24 mouse cellular contexts compared by ENCODE assay signal in genomic region chr4:138192561-138192960, GRCm38 (mm10). TPM values are rescaled to one million over a fixed set of nuclear protein-coding genes. Genes with fewer than 3 reads are reported as not detected.
"Had no signal": no experiment of that assay in that cellular context is flagged by ENCODE, and none has a peak within 500 bp of the region (broad histone marks: within the 10 kb centered on the region; RNA-seq: fewer than 3 reads in every experiment).

No protein-coding gene starts in this region.

- H3K27ac ChIP-seq: heart, embryonic 10.5 days; hindbrain, embryonic 10.5 days; hindbrain, embryonic 12.5 days; hindbrain, embryonic 14.5 days; intestine, embryonic 15.5 days; limb, embryonic 10.5 days; limb, embryonic 12.5 days; liver, embryonic 13.5 days; liver, embryonic 15.5 days had no signal

- ATAC-seq: hindbrain, embryonic 16.5 days; inflammation-experienced regulatory T-cells, adult 6 months; intestine, embryonic 15.5 days; intestine, postnatal 0 days had no signal

- H3K4me3 ChIP-seq: heart, embryonic 10.5 days; heart, embryonic 12.5 days; hindbrain, embryonic 10.5 days; hindbrain, embryonic 12.5 days; intestine, embryonic 15.5 days; limb, embryonic 10.5 days; limb, embryonic 12.5 days; liver, embryonic 13.5 days; liver, embryonic 15.5 days had no signal

- DNase-seq: gastrocnemius, postnatal 14 days; gastrocnemius, postnatal 36 days; heart, adult 18-20 months; heart, postnatal 10 days; heart, postnatal 4 days; kidney, adult 18-20 months; kidney, adult 8-10 months; kidney, postnatal 10 days; kidney, postnatal 25 days; kidney, postnatal 4 days; liver; liver, embryonic 13.5 days had no signal

RNA-seq across cellular contexts. Expression of gene Sh2d5, which starts 57.6 kb away (rescaled TPM):
- total RNA-seq: gastrocnemius, postnatal 14 days; heart, adult 18-20 months had no signal

RNA-seq across cellular contexts. Expression of gene Kif17, which starts 57.7 kb away (rescaled TPM):
- total RNA-seq: gastrocnemius, postnatal 14 days; gastrocnemius, postnatal 36 days had no signal
- polyA plus RNA-seq: inflammation-experienced regulatory T-cells, adult 6 months had no signal
